Mouse (Mus musculus): ENCODE measurements at regions not wholly inside any gene's neighbourhood (a gene's known extent, or its start where the extent isn't known, plus 50 kb on each side); places are given as distances from the start of the nearest gene placed in this dataset.

GRCm38 (mm10) chr13:26594313-26594712 lies 175.7 kb downstream of the Hdgfl1 start:
- no peak for DNase-seq

DNA sequence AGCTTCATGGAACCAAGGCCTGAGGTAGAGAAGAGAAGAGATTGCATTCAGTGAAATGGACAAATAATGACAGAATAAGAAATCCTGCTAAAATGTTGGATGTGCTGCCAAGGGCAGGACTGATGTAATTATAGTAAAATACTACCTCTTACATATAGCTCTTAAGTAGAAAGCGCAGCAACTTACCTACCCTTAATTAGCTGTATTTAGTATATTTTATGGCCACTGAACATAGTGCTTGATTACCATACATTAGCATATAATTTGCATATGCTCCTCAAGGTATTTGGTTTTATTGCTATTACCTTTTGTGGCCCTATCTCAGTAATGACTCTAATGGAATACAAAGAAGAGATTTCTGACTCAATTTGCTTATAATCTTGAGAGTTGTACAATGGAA lies 176.2 kb downstream of the Hdgfl1 start:
- DNase-seq: no peak

GRCm38 (mm10) chr13:26575890-26576543 lies 193.9 kb downstream of the Hdgfl1 start:
- no peak for DNase-seq

GRCm38 (mm10) chr13:26569422-26569821 lies 200.5 kb downstream of the Hdgfl1 start:
- DNase-seq: no peak

DNA sequence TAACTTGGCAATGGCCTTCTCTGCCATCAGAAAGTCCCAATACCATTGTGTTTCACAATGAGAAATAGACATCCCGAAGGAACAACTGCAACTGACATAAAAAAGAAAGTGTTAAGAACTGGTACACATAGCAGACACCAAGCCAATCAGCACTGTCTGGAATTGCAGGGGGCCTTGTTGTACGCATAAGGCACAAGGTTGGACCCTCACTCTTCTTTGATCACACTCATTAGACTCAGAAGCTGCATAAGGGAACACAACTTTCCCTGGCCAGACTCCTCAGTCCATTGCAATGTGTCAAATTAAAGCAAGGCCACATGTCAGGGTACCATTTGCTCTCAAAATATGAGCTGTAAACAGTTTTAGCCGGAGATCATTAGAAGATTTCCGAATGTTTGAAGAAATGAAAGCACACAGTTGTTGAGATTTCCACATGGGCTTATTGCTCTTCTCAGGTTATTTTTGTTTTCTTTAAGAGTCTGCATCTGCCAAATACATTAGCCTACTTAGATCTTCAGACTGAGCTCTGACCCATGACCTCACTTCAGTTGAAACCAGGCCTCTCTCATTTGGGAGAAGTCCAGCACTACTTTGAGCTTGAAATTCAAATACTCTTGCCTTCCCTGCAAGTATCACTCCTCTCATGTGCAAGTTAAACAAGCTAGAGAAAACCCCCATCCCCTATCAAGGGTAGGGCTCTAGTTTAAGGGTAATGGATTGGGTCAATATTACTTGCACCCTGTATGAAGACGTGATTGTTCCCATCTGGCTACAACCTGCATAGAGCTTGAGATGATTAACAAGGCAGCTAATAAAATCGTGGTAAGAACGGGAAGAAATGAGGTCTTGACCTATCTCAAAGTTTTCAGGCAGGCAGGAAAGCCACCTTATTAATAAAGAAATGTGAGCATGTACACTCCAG lies 204.8 kb downstream of the Hdgfl1 start:
- no peak for DNase-seq

DNA sequence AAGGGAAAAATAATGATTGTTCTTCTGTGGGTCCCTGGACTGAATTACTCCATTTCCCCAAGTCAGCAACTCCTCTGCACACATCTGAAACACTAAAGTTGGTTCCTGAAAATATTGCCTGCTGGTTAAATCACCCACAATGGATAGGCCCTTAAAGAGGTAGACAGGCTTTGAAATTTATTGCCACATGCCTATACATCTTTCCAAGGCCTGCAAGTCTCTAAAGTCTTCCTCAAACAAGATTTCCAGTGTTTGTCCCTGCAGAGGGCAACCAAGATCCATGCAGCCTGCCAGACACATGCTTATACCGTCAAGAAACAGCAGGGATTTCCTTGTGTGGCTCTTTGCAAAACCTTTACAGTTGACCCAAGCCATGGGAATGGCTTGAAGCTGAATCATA lies 211.6 kb downstream of the Hdgfl1 start:
- no peak for DNase-seq

DNA sequence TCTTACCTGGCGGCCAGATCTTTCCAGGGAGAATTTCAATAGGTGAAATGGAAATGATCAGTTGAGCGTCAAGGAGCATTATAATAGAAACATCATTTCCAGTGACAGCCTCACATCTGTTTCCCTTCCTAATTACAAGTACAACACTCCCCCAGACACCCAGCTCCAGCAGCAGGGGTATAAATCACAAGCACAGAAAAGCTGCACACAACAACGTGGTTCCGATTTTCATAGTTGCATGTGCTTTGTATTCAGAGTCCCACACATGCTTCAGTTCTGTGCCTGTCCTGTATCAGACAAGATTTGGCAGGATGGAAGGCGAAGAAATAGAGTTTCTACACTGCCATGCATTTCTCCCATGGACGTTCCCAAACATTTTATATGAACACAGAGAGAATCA lies 215.7 kb downstream of the Hdgfl1 start:
- DNase-seq: no peak

DNA sequence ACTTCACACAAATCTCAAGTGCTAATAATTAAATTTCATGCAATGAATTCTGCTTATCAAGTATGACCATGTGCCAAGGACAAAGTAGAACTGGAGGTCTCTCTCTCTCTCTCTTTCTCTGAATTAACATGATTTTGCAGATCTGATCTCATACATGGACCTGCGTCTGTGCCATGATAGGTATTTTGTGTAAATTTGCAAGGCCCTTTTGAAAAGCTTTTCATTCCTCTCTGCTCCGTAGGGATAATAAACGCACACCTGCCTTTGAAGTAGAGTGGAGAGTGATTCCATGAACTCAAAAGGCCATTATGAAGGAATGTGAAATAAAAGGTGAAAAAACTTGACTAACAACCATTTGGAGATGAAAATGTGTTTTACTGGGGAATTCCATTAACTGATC lies 217.8 kb downstream of the Hdgfl1 start:
- no peak for DNase-seq

DNA sequence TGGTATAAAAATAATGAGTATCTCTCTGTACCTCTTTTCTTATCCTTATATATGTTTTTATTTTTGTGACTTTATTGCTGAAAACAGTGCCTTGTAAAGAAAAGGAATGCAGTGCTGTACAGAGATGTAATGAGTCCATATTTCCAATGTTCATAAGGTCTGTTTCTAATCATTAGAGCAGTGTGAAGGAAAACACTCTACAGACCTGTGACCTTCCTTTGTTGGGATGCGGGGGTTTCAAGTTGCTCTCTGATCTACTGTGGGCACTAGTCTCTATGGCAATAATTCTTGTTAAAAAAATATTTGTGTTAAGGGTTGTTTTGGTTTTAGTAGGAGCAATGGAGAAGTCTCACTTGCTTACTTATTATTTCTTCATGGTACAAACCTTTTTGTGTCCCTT lies 231.0 kb downstream of the Hdgfl1 start:
- DNase-seq: no peak

- no peak for DNase-seq
Measured at GRCm38 (mm10) chr13:26536575-26536974, 233.4 kb downstream of the Hdgfl1 start.

DNA sequence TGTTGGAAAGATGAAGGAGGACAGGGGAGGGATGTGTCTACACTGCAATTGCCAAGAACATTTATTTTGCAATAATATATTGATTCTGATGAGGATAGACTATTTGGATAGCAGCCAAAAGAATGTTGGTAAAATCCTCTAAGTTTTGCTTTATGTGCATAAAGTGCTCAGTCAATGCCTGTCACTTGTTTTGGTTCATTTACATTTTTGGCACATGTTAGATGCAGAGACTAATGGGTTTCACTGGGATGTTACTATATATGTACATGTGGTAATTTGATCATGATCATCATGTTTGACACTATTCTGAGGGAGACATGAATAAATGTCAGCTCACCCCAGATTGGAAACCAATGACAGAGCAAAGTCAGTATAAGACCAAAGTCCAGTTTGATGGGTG lies 237.2 kb downstream of the Hdgfl1 start:
- no peak for DNase-seq

DNA sequence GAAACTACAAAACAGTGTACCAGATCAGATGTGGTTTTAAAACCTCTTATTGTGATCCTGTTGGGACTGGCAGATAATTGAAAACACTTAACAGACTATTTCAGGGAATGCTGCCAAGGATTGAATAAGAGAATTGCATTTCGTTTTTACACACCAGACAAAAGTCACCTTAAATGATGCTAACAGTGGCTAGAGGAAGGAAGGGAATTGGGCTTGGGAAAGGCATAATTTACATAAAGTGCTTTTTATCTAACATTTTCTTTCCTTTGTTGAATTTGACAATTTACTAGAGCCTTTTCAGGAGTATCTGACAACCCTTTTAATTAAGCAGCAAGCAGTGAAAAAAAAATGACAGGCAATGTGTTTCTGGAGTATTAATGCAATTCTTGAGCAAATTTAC lies 250.9 kb downstream of the Hdgfl1 start:
- DNase-seq: no peak

GRCm38 (mm10) chr13:26518425-26518824 lies 251.5 kb downstream of the Hdgfl1 start:
- DNase-seq: no peak

GRCm38 (mm10) chr13:26517646-26518045 lies 252.3 kb downstream of the Hdgfl1 start:
- DNase-seq: no peak

DNA sequence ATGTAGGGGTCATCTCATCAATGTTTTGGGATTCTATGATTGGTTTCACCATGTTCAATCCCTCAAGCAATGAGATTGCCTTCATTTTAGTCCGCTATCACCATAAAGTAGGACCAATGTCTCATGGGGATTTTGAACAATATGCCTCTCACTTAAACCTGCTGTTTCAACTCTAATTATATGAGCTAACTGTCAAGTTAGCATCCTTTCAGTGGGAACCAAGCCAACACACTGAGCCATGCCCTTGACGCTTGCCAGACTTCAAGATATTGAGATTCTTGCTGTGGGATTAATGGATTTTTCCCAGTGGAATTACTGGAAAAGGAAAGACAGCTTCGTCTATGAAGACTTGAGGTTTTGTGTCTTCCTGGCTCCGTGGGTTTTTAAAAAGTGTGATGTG lies 259.5 kb downstream of the Hdgfl1 start:
- DNase-seq: no peak

DNA sequence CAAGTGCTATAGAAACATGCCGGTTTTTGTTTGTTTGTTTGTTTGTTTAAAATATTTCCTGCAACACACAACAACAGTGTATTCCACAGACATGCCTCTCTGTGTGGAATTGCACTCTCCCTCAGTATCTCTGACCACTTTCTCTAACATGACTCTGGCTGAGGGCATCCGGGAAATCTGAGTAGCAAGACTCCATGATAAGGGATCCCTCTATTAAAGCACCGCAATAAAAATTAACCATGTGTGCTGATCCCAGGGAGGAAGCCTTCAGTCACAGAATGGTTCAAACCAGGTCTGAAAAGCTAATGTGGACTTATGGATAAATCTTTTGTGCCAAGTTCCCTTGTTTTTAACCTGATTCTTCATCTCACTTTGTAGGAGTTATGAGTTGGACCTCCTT lies 260.1 kb downstream of the Hdgfl1 start:
- no peak for DNase-seq

GRCm38 (mm10) chr13:26503744-26504143 lies 266.2 kb downstream of the Hdgfl1 start:
- no peak for DNase-seq

GRCm38 (mm10) chr13:26497086-26497485 lies 272.9 kb downstream of the Hdgfl1 start:
- DNase-seq: no peak

DNA sequence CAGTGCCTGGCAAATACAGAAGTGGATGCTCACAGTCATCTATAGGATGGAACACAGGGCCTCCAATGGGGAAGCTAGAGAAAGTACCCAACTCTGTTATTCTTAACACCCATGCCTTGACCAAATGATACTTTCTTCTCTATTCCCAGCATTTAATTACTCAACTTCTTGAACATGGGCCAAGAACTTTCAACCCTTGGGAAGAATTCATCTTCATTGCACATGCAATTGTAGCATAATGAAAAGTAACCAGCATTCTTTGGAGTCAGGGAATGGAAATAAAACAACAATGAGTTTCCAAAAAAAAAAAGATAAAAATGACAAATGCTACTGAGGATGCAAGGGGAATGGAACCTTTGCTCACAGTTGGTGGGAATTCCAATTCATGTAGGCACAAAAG lies 274.1 kb downstream of the Hdgfl1 start:
- no peak for DNase-seq

- DNase-seq: no peak
Measured at GRCm38 (mm10) chr13:26469343-26469742, 300.6 kb downstream of the Hdgfl1 start.

GRCm38 (mm10) chr13:26467526-26467925 lies 302.4 kb downstream of the Hdgfl1 start:
- DNase-seq: no peak

- no peak for DNase-seq
Measured at GRCm38 (mm10) chr13:26464523-26464922, 305.4 kb downstream of the Hdgfl1 start.

- no peak for DNase-seq
Measured at GRCm38 (mm10) chr13:26464096-26464495, 305.9 kb downstream of the Hdgfl1 start.

DNA sequence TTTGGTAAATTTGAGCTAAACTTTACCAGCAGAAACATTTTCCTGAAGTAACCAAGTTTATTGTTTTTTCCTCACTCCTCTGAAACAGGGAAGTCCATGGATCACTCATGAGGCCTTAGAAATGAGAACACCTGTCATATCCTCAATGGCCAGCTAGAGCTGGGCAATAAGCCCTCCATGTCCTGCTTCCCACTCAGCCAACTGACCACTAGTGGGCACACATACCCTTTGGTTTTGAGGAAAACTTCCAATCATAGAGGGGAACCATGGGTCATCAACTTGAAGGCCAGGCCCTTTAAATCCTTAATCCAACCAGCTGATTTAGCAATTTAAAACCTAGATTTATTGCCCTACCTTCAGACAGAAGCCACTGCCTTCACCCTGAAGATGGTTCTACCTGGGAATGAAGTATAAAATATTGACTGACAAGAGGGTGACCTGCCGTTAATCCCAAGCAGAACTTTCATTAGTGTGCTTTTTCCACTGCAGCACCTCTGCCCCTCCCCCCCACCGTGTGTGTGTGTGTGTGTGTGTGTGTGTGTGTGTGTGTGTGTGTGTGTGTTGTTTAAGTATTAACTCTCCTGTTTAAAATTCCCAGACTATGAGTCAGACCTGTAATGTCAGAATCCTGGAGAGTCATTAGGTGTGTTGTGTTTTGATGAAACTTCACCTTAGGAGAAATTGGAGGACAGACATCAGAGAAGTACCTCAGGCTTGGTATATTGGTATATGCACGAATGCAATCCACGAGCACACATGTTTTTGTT lies 312.3 kb downstream of the Hdgfl1 start:
- DNase-seq: no peak
